Mouse (Mus musculus): ENCODE data around the gene Pcca.
"Not testable (repeated sequence)": the region's sequence is repeated elsewhere in the genome, so short reads cannot be mapped to it uniquely, and the experiment has no call there.

The Pcca gene

GRCm38 (mm10) chr14:122560893-122561452, 26.8 kb downstream of the Pcca start:
- not testable (repeated sequence) for DNase-seq (ENCODE audit: low spot score)

GRCm38 (mm10) chr14:122570862-122571261, 36.7 kb downstream of the Pcca start:
- no peak for DNase-seq (ENCODE audit: low spot score)

GRCm38 (mm10) chr14:122574064-122574751, 40.1 kb downstream of the Pcca start:
- no peak for DNase-seq (ENCODE audit: low spot score)

GRCm38 (mm10) chr14:122577816-122578215, 43.7 kb downstream of the Pcca start:
- DNase-seq (ENCODE audit: low spot score), result no peak

GRCm38 (mm10) chr14:122582057-122582456, 47.9 kb downstream of the Pcca start:
- no peak for DNase-seq (ENCODE audit: low spot score)

- no peak for DNase-seq (ENCODE audit: low spot score)
These were observed 48.5 kb downstream of the Pcca start for GRCm38 (mm10) chr14:122582491-122583077.

- DNase-seq (ENCODE audit: low spot score), result not testable (repeated sequence)
These were observed 50.0 kb downstream of the Pcca start for GRCm38 (mm10) chr14:122584087-122584486.

- no peak for DNase-seq (ENCODE audit: low spot score)
These were observed 52.8 kb downstream of the Pcca start for GRCm38 (mm10) chr14:122586942-122587341.

- no peak for DNase-seq (ENCODE audit: low spot score)
These were observed 63.4 kb downstream of the Pcca start for GRCm38 (mm10) chr14:122597534-122597933.

GRCm38 (mm10) chr14:122598802-122599201, 64.7 kb downstream of the Pcca start:
- DNase-seq (ENCODE audit: low spot score), result no peak

GRCm38 (mm10) chr14:122599839-122600238, 65.7 kb downstream of the Pcca start:
- no peak for DNase-seq (ENCODE audit: low spot score)

- DNase-seq (ENCODE audit: low spot score), result no peak
These were observed 68.6 kb downstream of the Pcca start for GRCm38 (mm10) chr14:122602701-122603100.

- no peak for DNase-seq (ENCODE audit: low spot score)
These were observed 72.4 kb downstream of the Pcca start for GRCm38 (mm10) chr14:122606499-122606898.

- DNase-seq (ENCODE audit: low spot score), result no peak
These were observed 73.3 kb downstream of the Pcca start for GRCm38 (mm10) chr14:122607456-122607855.

GRCm38 (mm10) chr14:122608323-122608722, 74.2 kb downstream of the Pcca start:
- DNase-seq (ENCODE audit: low spot score), result no peak

- DNase-seq (ENCODE audit: low spot score), result no peak
These were observed 76.9 kb downstream of the Pcca start for GRCm38 (mm10) chr14:122611035-122611434.

- no peak for DNase-seq (ENCODE audit: low spot score)
These were observed 78.2 kb downstream of the Pcca start for GRCm38 (mm10) chr14:122612317-122612716.

GRCm38 (mm10) chr14:122617656-122618055, 83.5 kb downstream of the Pcca start:
- DNase-seq (ENCODE audit: low spot score), result no peak

- no peak for DNase-seq (ENCODE audit: low spot score)
These were observed 99.3 kb downstream of the Pcca start for GRCm38 (mm10) chr14:122633416-122633815.

- DNase-seq (ENCODE audit: low spot score), result no peak
These were observed 102.5 kb downstream of the Pcca start for GRCm38 (mm10) chr14:122636601-122637000.

GRCm38 (mm10) chr14:122637798-122638555, 103.9 kb downstream of the Pcca start:
- DNase-seq (ENCODE audit: low spot score), result no peak

GRCm38 (mm10) chr14:122639168-122639720, 105.1 kb downstream of the Pcca start:
- DNase-seq (ENCODE audit: low spot score), result no peak
